Mouse (Mus musculus): Measurements from ENCODE around the gene Yes1. TPM values are rescaled to one million over a fixed set of nuclear protein-coding genes. Genes with fewer than 3 reads are reported as not detected.
"Not testable (repeated sequence)": the region's sequence is repeated elsewhere in the genome, so short reads cannot be mapped to it uniquely, and the experiment has no call there.

Gene Yes1
- polyA plus RNA-seq (2012; rRNA removed), result 1.9 and 3.9 TPM in 2 replicates

- under 1% methylated on average over 66 of the region's 69 CpGs for WGBS
- DNase-seq (ENCODE audit: low read depth, low spot score), result peak; percentile 50
Observed at GRCm38 (mm10) chr5:32610801-32611340, at the start of gene Yes1. Gene Yes1 (plus strand): TSS chr5:32611171.

DNA sequence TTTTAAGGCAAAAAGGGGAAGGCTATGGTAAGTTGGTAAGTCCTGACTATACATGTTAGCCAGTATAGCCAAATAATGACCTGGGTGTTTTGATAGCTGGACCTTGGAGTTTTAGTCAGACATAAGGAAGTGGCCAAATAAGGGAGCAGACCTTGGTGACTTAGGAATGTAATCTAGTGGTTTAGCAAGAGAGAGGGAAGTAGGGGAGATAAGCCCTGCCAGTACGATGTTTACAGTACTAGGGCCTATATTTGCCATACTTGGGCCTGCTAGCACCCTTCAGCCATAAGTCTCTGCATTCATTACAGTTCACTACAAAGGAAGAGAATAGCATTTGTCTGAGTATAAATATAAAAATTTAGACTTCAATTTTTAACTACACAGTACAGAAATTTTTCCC is 46.3 kb upstream of the Yes1 start:
- 21% methylated on average over 1 of the region's 1 CpGs for WGBS
- no peak for DNase-seq (ENCODE audit: low read depth, low spot score)

- WGBS, result 26% methylated on average over 5 of the region's 5 CpGs
- no peak for DNase-seq (ENCODE audit: low read depth, low spot score)
Observed at GRCm38 (mm10) chr5:32571802-32572201, 39.2 kb upstream of the Yes1 start.

GRCm38 (mm10) chr5:32588136-32588535 is 22.8 kb upstream of the Yes1 start:
- DNase-seq (ENCODE audit: low read depth, low spot score), result no peak
- WGBS, result 8% methylated on average over 5 of the region's 5 CpGs

- no peak for DNase-seq (ENCODE audit: low read depth, low spot score)
- WGBS, result 5% methylated on average over 4 of the region's 4 CpGs
Observed at GRCm38 (mm10) chr5:32593793-32594192, 17.2 kb upstream of the Yes1 start.

DNA sequence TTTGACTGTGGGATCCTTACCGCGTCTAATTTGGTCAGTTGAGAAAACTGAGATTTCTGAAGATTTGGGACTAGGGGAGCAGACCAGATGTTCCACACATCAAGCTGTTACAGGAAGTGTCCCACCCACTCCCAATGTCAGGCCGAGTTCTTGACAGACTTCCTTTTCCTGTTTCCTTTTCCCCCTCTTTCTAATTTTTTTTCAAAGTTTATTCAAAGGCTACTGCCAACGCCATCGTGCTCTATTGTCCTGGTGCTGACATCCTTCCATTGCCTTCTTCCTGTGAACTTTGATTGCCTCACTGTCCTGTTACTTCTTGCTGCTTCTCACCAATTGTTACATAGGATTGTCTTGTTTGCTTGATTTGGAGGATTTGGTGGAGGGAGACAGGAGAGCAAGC is 16.6 kb upstream of the Yes1 start:
- 58% methylated on average over 5 of the region's 5 CpGs for WGBS

DNA sequence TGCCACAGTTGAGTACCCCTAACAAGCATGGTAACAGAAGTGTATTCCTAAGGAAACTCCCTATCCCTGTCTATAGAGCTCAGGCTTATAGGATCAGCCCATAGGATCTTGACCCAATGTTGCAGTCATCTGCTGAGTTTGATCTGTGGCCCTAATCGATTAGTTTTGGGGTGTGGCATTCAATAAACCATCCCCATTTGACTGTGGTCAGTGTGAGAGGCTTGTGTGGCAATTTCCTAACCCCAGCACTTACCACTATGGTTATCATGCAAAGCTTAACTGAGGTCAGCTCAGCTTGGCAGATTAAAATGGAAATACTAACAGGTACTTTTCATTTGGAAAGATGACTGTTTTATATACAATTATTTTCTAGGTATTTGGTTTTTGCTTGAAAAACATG is 5.1 kb upstream of the Yes1 start:
- 88% methylated on average over 1 of the region's 1 CpGs for WGBS
- no peak for DNase-seq (ENCODE audit: low read depth, low spot score)

More for the DNA sequence above, 16.6 kb upstream of the Yes1 start:
- no peak for DNase-seq (ENCODE audit: low read depth, low spot score)

DNA sequence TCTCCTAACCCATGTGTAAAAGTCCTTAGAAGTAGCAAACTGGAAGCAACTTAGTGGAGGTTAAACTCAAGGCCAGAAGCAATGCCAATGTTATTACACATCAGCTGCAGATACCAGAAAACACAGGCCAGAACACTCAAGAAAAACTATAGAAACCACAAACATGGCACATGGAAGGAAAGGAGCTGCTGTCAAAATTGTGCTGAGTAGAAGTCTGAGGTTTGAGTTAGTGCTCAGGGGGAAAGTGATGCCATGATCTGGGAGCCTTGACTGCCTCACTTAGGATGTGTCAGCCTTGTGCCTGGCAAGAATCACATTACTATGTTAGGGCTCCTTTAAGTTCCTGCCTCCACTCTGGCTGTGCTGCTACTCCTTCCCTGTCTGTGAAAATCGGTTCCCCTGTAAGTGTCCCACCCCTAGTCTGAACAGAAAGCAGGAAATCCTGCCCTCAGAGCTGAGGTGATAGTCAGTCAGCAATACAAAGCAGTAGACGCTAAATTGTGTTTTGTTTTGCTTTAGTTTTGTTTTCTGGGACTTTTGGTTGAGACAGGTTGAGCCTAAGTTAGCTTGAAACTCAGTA is 3.1 kb upstream of the Yes1 start:
- DNase-seq (ENCODE audit: low read depth, low spot score), result no peak
- 13% methylated on average over 2 of the region's 2 CpGs for WGBS

GRCm38 (mm10) chr5:32608516-32608915 is 2.5 kb upstream of the Yes1 start:
- no peak for DNase-seq (ENCODE audit: low read depth, low spot score)
- 54% methylated on average over 4 of the region's 4 CpGs for WGBS

- 16% methylated on average over 21 of the region's 21 CpGs for WGBS
- no peak for DNase-seq (ENCODE audit: low read depth, low spot score)
Observed at GRCm38 (mm10) chr5:32610064-32610800, 739 bp upstream of the Yes1 start.

GRCm38 (mm10) chr5:32611341-32611961 is 480 bp downstream of the Yes1 start:
- DNase-seq (ENCODE audit: low read depth, low spot score), result peak; percentile 29
- WGBS, result under 1% methylated on average over 54 of the region's 54 CpGs

DNA sequence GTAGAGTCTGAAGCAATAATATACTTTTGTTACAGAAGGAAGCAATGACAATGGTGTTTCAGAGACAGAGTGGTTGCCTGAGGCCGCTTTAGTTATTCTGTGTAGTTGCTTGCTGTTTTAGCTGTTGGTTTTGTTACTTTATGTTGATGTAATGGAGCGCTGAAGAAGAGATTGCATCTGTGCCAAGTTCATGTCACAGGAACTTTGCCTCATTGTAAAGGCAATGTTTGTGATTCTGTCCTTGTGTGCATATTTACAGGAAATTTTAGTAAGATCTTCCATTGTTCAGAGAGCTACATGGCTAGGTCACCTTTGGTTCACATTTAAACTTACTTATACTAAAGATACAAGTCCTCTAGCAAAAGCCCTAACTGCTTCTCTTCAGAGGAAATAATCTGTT is 3.3 kb downstream of the Yes1 start:
- no peak for DNase-seq (ENCODE audit: low read depth, low spot score)
- 24% methylated on average over 2 of the region's 2 CpGs for WGBS

GRCm38 (mm10) chr5:32614691-32615090 is 3.7 kb downstream of the Yes1 start:
- WGBS, result 15% methylated on average over 4 of the region's 4 CpGs
- DNase-seq (ENCODE audit: low read depth, low spot score), result no peak

DNA sequence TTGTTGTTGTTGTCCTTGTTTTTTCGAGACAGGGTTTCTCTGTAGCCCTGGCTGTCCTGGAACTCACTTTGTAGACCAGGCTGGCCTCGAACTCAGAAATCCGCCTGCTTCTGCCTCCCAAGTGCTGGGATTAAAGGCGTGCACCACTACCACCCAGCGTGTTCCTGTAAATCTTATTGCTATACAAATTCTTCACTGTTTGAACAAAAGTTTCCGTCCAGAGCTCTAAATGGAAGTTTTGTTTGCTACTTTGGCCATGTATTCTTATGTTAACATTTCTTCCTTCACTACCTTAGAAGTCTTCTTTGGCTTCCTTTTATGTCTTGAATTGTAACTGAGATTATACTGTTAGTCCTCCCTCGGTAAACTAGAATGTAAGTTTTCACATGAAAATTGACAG is 5.5 kb downstream of the Yes1 start:
- WGBS, result 82% methylated on average over 7 of the region's 7 CpGs
- not testable (repeated sequence) for DNase-seq (ENCODE audit: low read depth, low spot score)

- no peak for DNase-seq (ENCODE audit: low read depth, low spot score)
- WGBS, result 91% methylated on average over 1 of the region's 1 CpGs
Observed at GRCm38 (mm10) chr5:32617851-32618250, 6.9 kb downstream of the Yes1 start.

GRCm38 (mm10) chr5:32623649-32624048 is 12.7 kb downstream of the Yes1 start:
- no peak for DNase-seq (ENCODE audit: low read depth, low spot score)

DNA sequence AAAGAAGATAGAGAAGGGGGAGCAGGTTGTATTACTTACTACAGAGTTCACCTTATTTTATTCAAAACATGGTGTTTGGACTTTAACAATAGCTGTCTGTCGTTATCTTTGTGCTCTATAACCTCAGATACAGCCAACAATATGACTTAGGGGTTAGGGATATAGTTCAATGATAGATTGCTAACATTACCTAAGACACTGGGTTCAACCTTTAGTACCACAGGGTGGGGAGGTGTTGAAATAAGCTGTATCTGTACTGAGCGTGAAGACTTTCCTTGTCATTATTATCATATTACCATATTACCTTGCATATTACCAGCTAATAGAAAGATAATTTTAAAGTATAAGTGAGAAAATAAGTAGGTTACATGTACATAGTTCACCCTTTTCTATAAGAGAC is 13.8 kb downstream of the Yes1 start:
- 81% methylated on average over 2 of the region's 2 CpGs for WGBS

DNA sequence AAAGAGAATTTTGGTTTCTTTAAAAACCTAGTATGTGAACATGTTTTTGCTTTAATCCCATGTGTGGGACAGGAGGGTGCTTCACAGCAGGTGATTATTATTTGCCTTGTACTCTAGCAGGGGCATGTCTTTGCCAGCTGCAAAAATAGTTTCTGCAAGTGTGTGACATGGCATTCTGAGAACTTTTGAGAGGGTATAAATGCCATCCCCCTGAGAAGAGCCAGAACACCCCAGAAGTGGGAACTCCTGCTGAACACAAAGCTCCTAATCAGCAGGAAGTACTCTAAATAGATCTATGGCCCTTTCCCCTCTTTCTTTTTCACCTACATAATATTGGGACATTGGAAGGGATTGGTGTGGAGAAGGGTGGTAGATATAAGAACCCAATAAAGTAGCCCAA is 22.2 kb downstream of the Yes1 start:
- DNase-seq (ENCODE audit: low read depth, low spot score), result no peak

More for the DNA sequence above, 13.8 kb downstream of the Yes1 start:
- no peak for DNase-seq (ENCODE audit: low read depth, low spot score)

DNA sequence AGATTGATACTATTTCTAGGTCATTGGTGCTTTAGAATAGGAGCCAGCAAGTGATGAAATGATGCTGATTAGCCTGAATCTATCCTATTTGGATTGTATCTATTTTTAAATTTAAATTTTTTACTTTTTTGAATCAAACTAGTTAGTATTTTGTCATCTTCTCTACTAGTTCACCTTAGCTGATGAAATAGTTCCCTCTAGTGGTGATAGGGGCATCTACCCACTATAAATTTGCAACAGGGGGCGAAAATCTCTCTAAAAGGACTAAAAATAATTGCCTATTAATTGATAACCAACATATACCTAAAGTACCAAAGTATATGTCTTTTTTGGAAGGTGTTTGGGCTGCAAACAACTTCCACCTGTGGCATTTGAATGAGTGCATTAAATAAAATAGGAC is 46.4 kb downstream of the Yes1 start:
- DNase-seq (ENCODE audit: low read depth, low spot score), result no peak
- WGBS, result 37% methylated on average over 1 of the region's 1 CpGs

DNA sequence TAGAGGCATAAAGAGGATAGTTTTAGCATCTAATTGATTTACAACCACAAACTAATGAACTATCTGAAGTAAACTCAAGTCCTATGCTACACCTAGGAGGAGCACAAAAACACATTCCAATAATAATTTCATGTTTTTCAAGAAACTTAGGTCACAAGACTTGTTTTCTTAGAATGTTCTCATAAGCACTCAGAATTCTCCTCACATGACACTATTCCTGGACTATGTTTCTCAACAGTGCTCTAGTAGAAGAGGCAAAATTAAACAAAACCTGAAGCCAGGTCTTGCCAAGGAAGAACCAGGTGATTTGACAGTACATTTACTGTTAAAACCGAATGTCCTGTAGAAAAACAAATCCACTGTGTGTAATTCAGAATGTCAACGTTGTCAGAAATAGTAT is 71.5 kb downstream of the Yes1 start:
- DNase-seq (ENCODE audit: low read depth, low spot score), result no peak
- 58% methylated on average over 2 of the region's 2 CpGs for WGBS

DNA sequence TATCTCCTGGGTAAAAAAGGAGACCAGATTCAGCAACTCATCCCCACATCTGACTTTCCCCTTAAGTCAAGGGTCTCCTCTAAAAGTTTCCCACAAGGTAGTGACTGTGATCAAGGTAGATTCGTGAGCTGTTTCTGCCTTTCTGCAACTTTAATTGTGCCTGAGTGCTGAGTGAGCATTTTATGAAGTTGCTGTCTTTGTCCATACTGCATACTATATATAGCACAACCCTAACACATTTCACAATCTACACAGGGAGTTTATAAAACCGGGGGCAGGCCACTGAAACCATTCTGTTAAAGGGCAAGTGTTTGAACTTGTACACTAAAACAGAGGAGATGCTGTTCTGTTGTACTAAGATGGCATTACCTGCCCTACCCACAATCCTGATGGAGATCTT is 82.4 kb downstream of the Yes1 start:
- DNase-seq (ENCODE audit: low read depth, low spot score), result no peak
- 37% methylated on average over 2 of the region's 2 CpGs for WGBS

All from large intestine, adult 2 months (tissue).